Mouse (Mus musculus): ENCODE results near the gene Stradb.
"Not testable (repeated sequence)": the region's sequence is repeated elsewhere in the genome, so short reads cannot be mapped to it uniquely, and the experiment has no call there.

Stradb gene

DNA sequence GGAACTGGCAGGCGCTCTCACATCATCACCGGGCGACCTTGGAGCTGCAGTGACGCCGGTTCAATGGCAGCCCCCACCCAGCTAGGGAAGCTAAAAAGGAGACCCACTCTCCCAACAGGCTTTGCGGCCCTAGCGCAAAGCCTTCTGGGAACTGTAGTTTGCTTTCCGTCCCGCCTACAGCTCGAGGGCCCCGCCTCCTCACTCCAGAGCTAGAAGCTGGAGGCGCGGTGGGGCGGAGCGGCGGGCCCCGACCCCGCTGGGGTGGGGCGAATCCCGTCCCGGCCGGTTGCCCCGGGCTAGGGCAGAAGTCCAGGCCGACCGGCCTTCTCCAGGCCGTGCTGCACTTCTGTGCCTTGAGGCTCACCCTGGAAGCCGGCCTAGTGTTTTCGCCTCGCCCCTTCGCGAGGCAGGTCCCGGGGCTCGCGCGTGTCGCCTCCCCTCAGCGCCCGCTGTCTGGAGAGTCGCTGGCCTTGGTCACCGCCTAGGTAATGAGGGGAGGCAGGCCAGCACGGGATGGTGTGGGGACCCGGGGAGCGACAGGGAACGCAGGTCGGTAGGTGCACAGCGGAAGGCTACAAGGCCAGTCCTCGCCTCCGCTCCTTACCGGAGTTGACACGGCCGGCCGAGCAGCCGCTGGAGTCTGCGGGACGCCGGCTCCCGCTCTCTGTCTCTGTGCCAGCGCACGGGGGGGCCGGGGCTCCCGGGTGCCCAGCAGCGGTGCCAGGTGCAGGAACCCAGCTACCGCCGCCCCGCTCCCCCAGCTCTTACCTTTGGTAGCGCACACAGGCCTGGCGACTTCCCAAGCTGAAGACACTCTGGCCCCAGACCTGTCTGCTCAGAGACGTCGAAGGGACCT lies at the start of gene Stradb, which contains the start of gene Trak2:
TSS of gene Stradb (plus strand) at position 157 of the 856 bp plus-strand sequence.
TSS of gene Trak2 (minus strand) at position 65 of the 856 bp plus-strand sequence.
- DNase-seq (ENCODE audit: low spot score in 2 of 2): peak; percentile 86 to 91

DNA sequence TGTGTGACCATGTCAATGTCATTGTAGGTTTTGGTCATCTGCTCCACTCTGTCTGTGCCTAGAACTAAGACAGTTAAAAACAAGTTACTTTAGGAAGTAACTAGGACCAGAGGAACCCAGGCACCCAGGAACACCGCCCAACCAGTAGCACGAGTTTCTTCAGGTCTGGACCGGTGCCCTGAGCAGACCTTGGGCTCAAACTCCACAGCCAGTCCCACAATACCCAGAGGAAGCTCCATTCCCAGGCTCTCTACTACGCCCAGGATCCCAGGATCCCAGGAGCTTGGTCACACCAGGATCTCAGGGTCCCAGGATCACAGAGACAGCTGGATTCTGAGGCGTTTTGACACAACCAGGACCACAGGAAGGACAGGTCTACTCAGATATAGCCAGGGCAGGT lies 46.7 kb upstream of the Stradb start:
- no peak for DNase-seq (ENCODE audit: low spot score in 2 of 2)

DNA sequence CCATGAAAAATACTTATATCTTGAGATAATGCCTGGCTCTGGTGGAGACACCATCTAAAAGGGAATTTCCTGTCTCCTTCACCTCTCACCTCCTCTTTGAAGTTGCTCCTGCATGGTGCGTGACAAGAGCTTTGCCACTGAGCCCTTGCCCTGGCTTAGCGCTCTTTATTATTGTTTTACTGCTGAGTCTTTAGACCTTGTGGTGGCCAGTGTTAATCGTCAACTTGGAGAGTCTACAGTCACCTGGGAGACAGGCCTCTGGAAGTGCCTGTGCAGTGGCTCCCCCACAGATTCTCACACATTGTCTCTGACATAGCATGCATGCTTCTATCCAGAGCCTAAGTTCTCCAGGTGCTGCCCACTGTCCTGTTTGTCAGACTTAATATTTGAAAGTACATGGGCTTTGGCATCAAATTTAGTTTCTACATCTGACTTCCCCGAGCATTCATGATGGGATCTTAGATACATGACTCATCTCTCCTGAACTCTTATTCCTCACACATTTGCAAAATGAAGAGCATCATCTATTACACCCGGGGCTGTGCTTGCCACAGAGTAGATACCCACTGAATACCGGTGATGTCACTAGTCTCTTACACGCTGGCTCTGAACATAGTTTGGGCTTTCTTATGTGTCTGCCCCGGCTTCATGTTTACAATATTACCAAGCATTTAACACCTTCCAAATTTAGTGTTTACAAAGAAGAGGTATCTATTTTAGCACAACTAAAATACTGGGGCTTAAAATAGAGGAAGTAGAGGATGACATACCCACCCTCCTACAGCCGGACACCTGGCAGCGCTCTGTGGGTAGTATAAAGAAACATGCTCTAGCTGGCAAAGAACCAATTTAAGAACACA lies 36.3 kb upstream of the Stradb start:
- DNase-seq (ENCODE audit: low spot score in 2 of 2): no peak

GRCm38 (mm10) chr1:58937606-58938099 lies 35.7 kb upstream of the Stradb start:
- no peak for DNase-seq (ENCODE audit: low spot score in 2 of 2)

DNA sequence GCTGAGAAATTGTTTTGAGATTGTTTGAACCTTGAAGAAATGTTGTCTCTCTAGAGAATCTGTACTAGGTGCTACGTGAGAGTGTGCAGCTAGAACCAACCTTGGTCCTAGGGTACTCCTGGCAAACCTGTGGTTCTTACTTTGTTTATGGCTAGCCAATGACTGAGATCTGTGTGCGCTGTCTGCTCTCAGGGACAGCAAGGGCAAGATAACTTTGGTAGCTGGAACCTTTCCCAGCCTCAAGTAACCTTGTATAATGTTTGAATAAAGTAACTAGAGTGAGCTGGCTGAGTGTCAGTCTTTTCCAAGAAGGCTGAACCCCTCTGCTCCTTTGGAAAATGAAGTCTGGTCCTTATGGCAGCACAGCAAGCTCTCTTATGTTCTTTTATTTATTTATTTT lies 27.8 kb upstream of the Stradb start:
- no peak for DNase-seq (ENCODE audit: low spot score in 2 of 2)

- DNase-seq (ENCODE audit: low spot score in 2 of 2): no peak
These were observed 27.2 kb upstream of the Stradb start for GRCm38 (mm10) chr1:58945960-58946670.

- DNase-seq (ENCODE audit: low spot score in 2 of 2): no peak
These were observed 26.6 kb upstream of the Stradb start for GRCm38 (mm10) chr1:58946718-58947117.

GRCm38 (mm10) chr1:58949561-58950106 lies 23.7 kb upstream of the Stradb start:
- DNase-seq (ENCODE audit: low spot score in 2 of 2): no peak

DNA sequence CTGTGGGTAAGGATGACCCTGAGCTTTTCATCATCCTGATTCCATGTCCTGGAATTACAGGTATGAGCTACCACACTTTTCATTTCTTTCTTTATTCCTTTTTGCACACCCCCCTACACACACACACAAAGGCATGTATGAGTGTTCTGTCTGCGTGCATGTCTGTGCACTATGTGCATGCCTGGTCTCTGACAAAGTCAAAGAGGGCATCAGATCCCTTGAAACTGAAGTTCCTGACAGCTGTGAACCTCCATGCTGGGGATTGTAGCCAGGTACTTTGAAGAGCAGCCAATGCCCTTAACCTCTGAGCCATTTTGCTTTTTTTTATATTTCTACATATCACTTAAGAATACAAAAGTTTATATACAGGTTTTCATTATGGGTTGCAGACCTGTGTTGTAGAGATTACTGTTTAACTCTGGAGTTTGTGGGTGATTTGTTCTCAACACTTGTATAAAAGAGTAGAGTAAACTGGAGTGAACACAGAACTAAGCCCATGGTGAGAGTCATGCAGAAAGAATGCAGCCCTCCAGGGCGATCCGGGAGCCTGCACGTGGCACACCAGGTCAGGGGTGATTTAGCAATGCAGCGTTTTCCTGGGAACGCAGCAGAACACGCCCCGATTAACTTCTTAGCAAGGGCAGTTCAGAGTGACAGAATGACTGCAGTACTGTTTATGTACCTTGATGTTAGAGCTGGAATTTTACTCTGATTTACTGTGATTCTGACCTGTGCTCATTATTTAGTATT lies 22.2 kb upstream of the Stradb start:
- no peak for DNase-seq (ENCODE audit: low spot score in 2 of 2)

DNA sequence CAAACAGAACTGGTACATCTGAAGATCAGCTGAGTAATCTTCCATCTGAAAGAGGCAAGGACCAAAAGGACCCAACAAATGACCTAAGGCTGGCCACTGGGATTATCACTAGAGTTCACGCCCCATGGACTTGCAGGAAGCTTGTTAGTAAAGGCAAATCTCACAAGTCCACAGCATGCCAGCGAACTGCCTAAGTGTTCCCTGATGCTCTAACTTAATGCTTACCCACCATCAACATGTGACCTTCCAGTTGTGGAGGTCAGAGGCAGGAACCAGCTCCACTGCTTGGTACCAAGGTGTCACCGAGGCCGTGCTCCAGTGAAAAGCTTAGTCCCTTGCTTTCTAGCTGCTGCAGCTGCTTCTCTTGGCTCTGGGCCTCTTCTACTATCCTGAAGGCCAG lies 21.5 kb upstream of the Stradb start:
- no peak for DNase-seq (ENCODE audit: low spot score in 2 of 2)

DNA sequence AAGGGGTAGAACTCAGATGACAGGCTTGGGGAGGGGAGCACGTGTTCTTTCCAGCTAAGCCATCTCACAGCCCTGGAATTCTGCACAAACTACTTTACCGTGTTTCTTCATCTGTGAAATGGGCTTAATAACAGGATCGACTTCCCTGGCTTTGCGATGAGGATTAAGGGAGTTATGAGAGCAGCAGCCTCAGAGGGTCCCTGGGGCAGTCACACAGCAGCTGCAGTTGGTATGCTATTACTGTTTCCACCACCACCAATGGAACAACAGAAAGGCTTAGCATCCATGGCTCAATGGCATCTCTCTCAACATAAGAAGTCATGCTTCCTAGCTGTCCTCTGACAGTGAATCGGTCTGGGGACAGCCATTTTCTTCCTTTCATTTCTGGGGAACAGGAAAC lies 20.8 kb upstream of the Stradb start:
- no peak for DNase-seq (ENCODE audit: low spot score in 2 of 2)

DNA sequence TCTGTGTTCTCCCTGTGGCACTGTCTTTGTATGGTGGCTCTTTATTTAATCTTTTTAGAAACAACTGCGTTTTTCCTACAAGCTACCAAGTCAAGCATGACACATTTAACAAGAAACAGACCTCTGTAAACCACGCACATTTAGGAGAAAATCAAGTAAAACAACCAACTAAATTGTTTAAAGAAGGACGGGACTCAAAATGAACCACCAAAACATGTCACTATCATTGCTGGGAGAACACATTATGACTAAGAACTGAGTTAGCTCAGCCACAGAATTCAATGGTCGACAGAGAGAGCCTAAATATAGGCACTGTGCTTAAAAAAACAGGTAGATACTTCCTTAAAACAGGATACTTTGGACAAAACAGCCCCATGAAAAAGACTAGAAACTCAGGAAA lies 20.3 kb upstream of the Stradb start:
- DNase-seq (ENCODE audit: low spot score in 2 of 2): no peak

DNA sequence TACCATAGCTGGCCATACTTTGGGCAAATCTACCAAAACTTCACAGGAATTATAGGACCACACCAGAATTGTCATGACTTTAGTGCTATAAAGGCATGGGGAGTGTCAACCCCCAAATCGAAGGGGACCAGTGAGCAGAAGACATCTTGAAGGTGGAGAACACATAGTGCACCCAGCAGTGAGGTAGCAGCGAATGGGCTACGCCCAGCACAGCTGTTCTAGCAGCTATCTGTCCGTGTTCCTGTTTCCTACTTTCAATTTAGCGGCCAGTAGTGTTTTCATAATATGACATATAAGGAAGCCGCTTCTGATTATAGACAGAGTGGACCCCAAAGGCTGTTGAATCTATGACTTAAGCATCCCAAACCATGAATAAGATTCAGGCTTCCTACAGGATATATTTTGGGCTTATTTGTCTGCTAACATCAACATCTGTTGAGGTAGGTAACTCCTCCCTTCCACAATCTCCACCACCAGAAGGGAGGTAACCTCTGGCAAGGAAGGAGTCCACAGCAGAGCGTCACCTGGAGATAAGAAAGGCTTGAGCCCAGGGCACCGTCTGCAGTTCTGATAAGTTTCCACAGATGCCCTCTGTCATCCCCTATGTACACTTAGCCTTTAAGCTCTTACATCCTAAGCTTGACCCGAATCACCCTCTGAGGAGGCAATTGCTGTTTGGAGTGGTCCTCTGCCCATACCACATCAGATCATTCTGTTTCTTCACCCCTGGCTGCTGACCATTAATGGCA lies 19.5 kb upstream of the Stradb start:
- peak; percentile 45 to 56 for DNase-seq (ENCODE audit: low spot score in 2 of 2)

GRCm38 (mm10) chr1:58954578-58955410 lies 18.5 kb upstream of the Stradb start:
- DNase-seq (ENCODE audit: low spot score in 2 of 2): no peak

- DNase-seq (ENCODE audit: low spot score in 2 of 2): no peak
These were observed 17.6 kb upstream of the Stradb start for GRCm38 (mm10) chr1:58955716-58956115.

DNA sequence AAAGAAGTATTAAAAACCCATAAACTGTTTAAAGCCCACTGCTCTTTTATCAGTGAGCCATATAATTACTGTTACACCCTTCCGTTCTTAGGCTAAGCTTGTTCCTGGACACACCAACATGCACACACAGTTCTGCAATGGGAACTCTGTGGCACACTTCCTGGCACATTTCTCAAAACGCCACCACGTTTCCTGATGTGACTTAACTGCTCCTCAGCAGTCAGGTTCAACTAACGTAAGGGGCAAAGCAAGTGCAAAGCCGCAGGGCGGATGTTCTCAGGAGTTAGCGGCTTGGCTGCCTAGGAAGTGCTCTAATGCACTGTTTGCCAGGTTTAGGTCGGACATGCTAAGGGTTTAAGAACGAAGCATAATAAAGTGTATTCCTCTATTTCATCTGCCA lies 17.1 kb upstream of the Stradb start:
- DNase-seq (ENCODE audit: low spot score in 2 of 2): peak in 1 of 2 experiments; percentile 50

- no peak for DNase-seq (ENCODE audit: low spot score in 2 of 2)
These were observed 15.4 kb upstream of the Stradb start for GRCm38 (mm10) chr1:58957931-58958330.

- DNase-seq (ENCODE audit: low spot score in 2 of 2): not testable (repeated sequence)
These were observed 14.4 kb upstream of the Stradb start for GRCm38 (mm10) chr1:58958789-58959526.

Data from spleen, postnatal 14 days (tissue).